Mouse (Mus musculus): ENCODE data around the gene Pparg. TPM values are rescaled to one million over a fixed set of nuclear protein-coding genes. Genes with fewer than 3 reads are reported as not detected.
A peak's percentile ranks its signal among the peaks of the same experiment; 100 is the strongest.

Pparg gene
- polyA plus RNA-seq, 1 experiment = 11.9 TPM

GRCm38 (mm10) chr6:115343570-115343969 is 17.2 kb upstream of the Pparg start:
- H3K4me1 ChIP-seq (ENCODE audit: control insufficient read depth, insufficient read depth, low read length) = no peaks in the 10 kb centered on the region
- no peak overlapping the region for H3K4me3 ChIP-seq (replicated peaks; ENCODE audit: control insufficient read depth, low read depth, low read length)
- H3K27ac ChIP-seq (ENCODE audit: control insufficient read depth, insufficient read depth, low read depth, low read length, poor library complexity) = no peak overlapping the region
- TF ChIP-seq CTCF (IDR thresholded peaks at IDR 0.05; ENCODE audit: control insufficient read depth, insufficient read depth, low read length) (no peak), POLR2A (IDR thresholded peaks at IDR 0.05; ENCODE audit: borderline replicate concordance, control insufficient read depth, low read depth, low read length) (no peak)
- 6% methylated on average over 5 of the region's 5 CpGs for WGBS

GRCm38 (mm10) chr6:115344101-115344500 is 16.6 kb upstream of the Pparg start:
- TF ChIP-seq CTCF (IDR thresholded peaks at IDR 0.05; ENCODE audit: control insufficient read depth, insufficient read depth, low read length) (no peak), POLR2A (IDR thresholded peaks at IDR 0.05; ENCODE audit: borderline replicate concordance, control insufficient read depth, low read depth, low read length) (no peak)
- WGBS = 27% methylated on average over 10 of the region's 10 CpGs
- Histone ChIP-seq H3K27ac (ENCODE audit: control insufficient read depth, insufficient read depth, low read depth, low read length, poor library complexity) (no peak overlapping the region), H3K4me1 (ENCODE audit: control insufficient read depth, insufficient read depth, low read length) (no peaks in the 10 kb centered on the region), H3K4me3 (replicated peaks; ENCODE audit: control insufficient read depth, low read depth, low read length) (no peak overlapping the region)

GRCm38 (mm10) chr6:115344513-115344912 is 16.2 kb upstream of the Pparg start:
- no peak for TF ChIP-seq CTCF (IDR thresholded peaks at IDR 0.05; ENCODE audit: control insufficient read depth, insufficient read depth, low read length)
- TF ChIP-seq POLR2A (IDR thresholded peaks at IDR 0.05; ENCODE audit: borderline replicate concordance, control insufficient read depth, low read depth, low read length) = no peak
- Histone ChIP-seq H3K4me1 (ENCODE audit: control insufficient read depth, insufficient read depth, low read length) (no peaks in the 10 kb centered on the region), H3K27ac (ENCODE audit: control insufficient read depth, insufficient read depth, low read depth, low read length, poor library complexity) (no peak overlapping the region), H3K4me3 (replicated peaks; ENCODE audit: control insufficient read depth, low read depth, low read length) (no peak overlapping the region)
- WGBS = 61% methylated on average over 11 of the region's 11 CpGs

GRCm38 (mm10) chr6:115345013-115345412 is 15.7 kb upstream of the Pparg start:
- H3K4me1 ChIP-seq (ENCODE audit: control insufficient read depth, insufficient read depth, low read length) = no peaks in the 10 kb centered on the region
- 85% methylated on average over 8 of the region's 8 CpGs for WGBS
- H3K4me3 ChIP-seq (replicated peaks; ENCODE audit: control insufficient read depth, low read depth, low read length) = no peak overlapping the region
- H3K27ac ChIP-seq (ENCODE audit: control insufficient read depth, insufficient read depth, low read depth, low read length, poor library complexity) = no peak overlapping the region
- TF ChIP-seq POLR2A (IDR thresholded peaks at IDR 0.05; ENCODE audit: borderline replicate concordance, control insufficient read depth, low read depth, low read length) (no peak), CTCF (IDR thresholded peaks at IDR 0.05; ENCODE audit: control insufficient read depth, insufficient read depth, low read length) (no peak)

GRCm38 (mm10) chr6:115349641-115350464 is 10.9 kb upstream of the Pparg start:
- Histone ChIP-seq H3K4me1 (ENCODE audit: control insufficient read depth, insufficient read depth, low read length) (no peaks in the 10 kb centered on the region), H3K4me3 (replicated peaks; ENCODE audit: control insufficient read depth, low read depth, low read length) (no peak overlapping the region), H3K27ac (ENCODE audit: control insufficient read depth, insufficient read depth, low read depth, low read length, poor library complexity) (no peak overlapping the region)
- no peak for TF ChIP-seq POLR2A (IDR thresholded peaks at IDR 0.05; ENCODE audit: borderline replicate concordance, control insufficient read depth, low read depth, low read length)
- WGBS = 67% methylated on average over 5 of the region's 5 CpGs

GRCm38 (mm10) chr6:115361606-115362462 is 1.1 kb downstream of the Pparg start:
- peak overlapping the region; percentile 56; the same call in 1 of the 2 replicates for H3K27ac ChIP-seq (ENCODE audit: control insufficient read depth, insufficient read depth, low read depth, low read length, poor library complexity)
- 12% methylated on average over 48 of the region's 48 CpGs for WGBS
- no peaks in the 10 kb centered on the region for H3K4me1 ChIP-seq (ENCODE audit: control insufficient read depth, insufficient read depth, low read length)
- peak overlapping the region; percentile 58 for H3K4me3 ChIP-seq (replicated peaks; ENCODE audit: control insufficient read depth, low read depth, low read length)
- TF ChIP-seq POLR2A (IDR thresholded peaks at IDR 0.05; ENCODE audit: borderline replicate concordance, control insufficient read depth, low read depth, low read length) (no peak), CTCF (IDR thresholded peaks at IDR 0.05; ENCODE audit: control insufficient read depth, insufficient read depth, low read length) (no peak)

GRCm38 (mm10) chr6:115366869-115367610 is 6.3 kb downstream of the Pparg start:
- TF ChIP-seq CTCF (IDR thresholded peaks at IDR 0.05; ENCODE audit: control insufficient read depth, insufficient read depth, low read length) = no peak
- TF ChIP-seq POLR2A (IDR thresholded peaks at IDR 0.05; ENCODE audit: borderline replicate concordance, control insufficient read depth, low read depth, low read length) = no peak
- no peaks in the 10 kb centered on the region for H3K4me1 ChIP-seq (ENCODE audit: control insufficient read depth, insufficient read depth, low read length)
- H3K27ac ChIP-seq (ENCODE audit: control insufficient read depth, insufficient read depth, low read depth, low read length, poor library complexity) = no peak overlapping the region
- WGBS = 67% methylated on average over 3 of the region's 3 CpGs
- no peak overlapping the region for H3K4me3 ChIP-seq (replicated peaks; ENCODE audit: control insufficient read depth, low read depth, low read length)

Data from bone marrow, adult 2 months (tissue).